Mouse (Mus musculus) CH12.LX (cell line): ENCODE results near the gene Fkbp1b.
"Not testable (repeated sequence)": the region's sequence is repeated elsewhere in the genome, so short reads cannot be mapped to it uniquely, and the experiment has no call there.

Experiments
- CTCF ChIP-seq, 2 experiments: IDR thresholded peaks in 1 of 2; conservative IDR thresholded peaks in 1 of 2; 2 replicates each; pipeline ENCODE4 v1.5.1; 2011 to 2012; ENCODE audit warnings: low read depth in 2 of 2, low read length in 2 of 2, improper control_type of control experiment in 1 of 2, inconsistent platforms in 1 of 2, mild to moderate bottlenecking in 1 of 2, moderate library complexity in 1 of 2
- EP300 ChIP-seq: IDR thresholded peaks from 2 replicates; pipeline ENCODE4 v1.6.1; 2011; ENCODE audit warnings: low read length, improper control_type of control experiment
- ETS1 ChIP-seq: conservative IDR thresholded peaks from 2 replicates; pipeline ENCODE4 v1.6.1; 2012; ENCODE audit warnings: low read depth, mild to moderate bottlenecking, inconsistent platforms, low read length, improper control_type of control experiment, moderate library complexity
- GABPA ChIP-seq: IDR thresholded peaks from 2 replicates; pipeline ENCODE4 v1.6.1; 2012; ENCODE audit warnings: low read depth, low read length, improper control_type of control experiment, inconsistent platforms; ENCODE audit not compliant: insufficient replicate concordance
- IRF4 ChIP-seq: IDR thresholded peaks from 2 replicates; pipeline ENCODE4 v1.6.1; 2014; ENCODE audit warnings: low read depth, mild to moderate bottlenecking, inconsistent platforms, low read length, improper control_type of control experiment
- KAT2A ChIP-seq: IDR thresholded peaks from 2 replicates; pipeline ENCODE4 v1.6.1; 2012; ENCODE audit warnings: low read length, improper control_type of control experiment, inconsistent platforms; ENCODE audit not compliant: insufficient replicate concordance
- MAFK ChIP-seq: IDR thresholded peaks from 2 replicates; pipeline ENCODE4 v1.6.1; 2011; ENCODE audit warnings: low read length, improper control_type of control experiment; ENCODE audit not compliant: insufficient replicate concordance
- MAZ ChIP-seq: IDR thresholded peaks from 2 replicates; pipeline ENCODE4 v1.6.1; 2012; ENCODE audit warnings: low read depth, mild to moderate bottlenecking, inconsistent platforms, low read length, improper control_type of control experiment, moderate library complexity
- POLR2A ChIP-seq: IDR thresholded peaks from 2 replicates; pipeline ENCODE4 v1.6.1; 2011; ENCODE audit warnings: low read depth, mild to moderate bottlenecking, improper control_type of control experiment, low read length
- RAD21 ChIP-seq: IDR thresholded peaks from 2 replicates; pipeline ENCODE4 v1.6.1; 2011; ENCODE audit warnings: low read depth, mild to moderate bottlenecking, low read length, improper control_type of control experiment, moderate library complexity
- SMC3 ChIP-seq: IDR thresholded peaks from 2 replicates; pipeline ENCODE4 v1.6.1; 2011; ENCODE audit warnings: low read depth, low read length, improper control_type of control experiment
- USF1 ChIP-seq: IDR thresholded peaks from 2 replicates; pipeline ENCODE4 v1.6.1; 2014; ENCODE audit warnings: low read depth, mild to moderate bottlenecking, inconsistent platforms, low read length, improper control_type of control experiment
- ZC3H11A ChIP-seq: IDR thresholded peaks from 2 replicates; pipeline ENCODE4 v1.6.1; 2012; ENCODE audit warnings: low read depth, mild to moderate bottlenecking, inconsistent platforms, low read length, improper control_type of control experiment
- ZMIZ1 ChIP-seq: IDR thresholded peaks from 2 replicates; pipeline ENCODE4 v1.6.1; 2012; ENCODE audit warnings: low read depth, mild to moderate bottlenecking, inconsistent platforms, low read length, improper control_type of control experiment

DNA sequence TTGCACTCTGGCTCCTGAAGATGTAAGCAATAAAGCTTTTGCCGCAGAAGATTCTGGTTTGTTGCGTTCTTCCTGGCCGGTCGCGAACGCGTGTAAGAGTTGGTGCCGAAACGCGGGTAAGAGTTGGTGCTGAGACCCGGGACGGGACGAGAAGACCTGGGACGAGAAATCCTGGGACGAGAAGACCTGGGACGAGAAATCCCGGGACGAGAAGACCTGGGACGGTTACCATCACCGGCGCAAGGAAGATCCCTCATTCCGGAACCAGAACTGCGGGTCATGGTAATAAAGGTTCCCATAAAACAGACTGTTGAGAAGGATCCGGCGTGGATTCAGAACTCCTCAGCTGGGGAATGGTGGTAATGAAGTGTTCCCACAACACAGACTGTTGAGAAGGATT lies 53.3 kb downstream of the Fkbp1b start:
- not testable (repeated sequence) for TF ChIP-seq ZC3H11A; POLR2A; CTCF (conservative IDR thresholded peaks at IDR 0.05 in 1 of 2, IDR thresholded peaks at IDR 0.05 in 1 of 2; ENCODE audit: low read depth in 2 of 2, low read length in 2 of 2); EP300; MAFK; KAT2A; GABPA; IRF4; MAZ; RAD21; ETS1; USF1; SMC3; ZMIZ1
